Mouse (Mus musculus) embryo, embryonic 11 days (tissue): ENCODE results near the gene Neurog3.
A peak's percentile ranks its signal among the peaks of the same experiment; 100 is the strongest.

Source experiments
- DNase-seq: peaks from one replicate; pipeline ENCODE4 v3.0.0-alpha.2; 2015

Neurog3 gene

DNA sequence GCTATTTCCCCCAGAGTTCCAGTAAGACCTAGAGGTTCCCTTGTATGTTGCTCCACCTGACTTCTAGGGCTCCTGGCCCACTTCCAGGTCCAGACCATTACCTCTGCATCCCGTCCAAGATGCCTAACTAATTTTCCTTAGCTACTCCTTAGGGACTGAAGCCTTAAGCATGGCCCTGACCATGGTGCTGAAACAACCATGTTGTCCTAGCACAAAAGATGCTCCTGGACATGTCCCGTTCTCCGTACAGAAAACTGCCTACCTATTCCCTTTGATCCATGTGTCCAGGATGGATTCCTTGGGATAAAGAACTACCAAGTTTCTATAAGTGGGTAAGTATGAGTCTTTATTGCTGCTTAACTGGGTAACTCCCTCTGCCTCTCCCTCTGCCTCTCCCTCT, 5.2 kb downstream of the Neurog3 start:
- DNase-seq, result peak; percentile 78

DNA sequence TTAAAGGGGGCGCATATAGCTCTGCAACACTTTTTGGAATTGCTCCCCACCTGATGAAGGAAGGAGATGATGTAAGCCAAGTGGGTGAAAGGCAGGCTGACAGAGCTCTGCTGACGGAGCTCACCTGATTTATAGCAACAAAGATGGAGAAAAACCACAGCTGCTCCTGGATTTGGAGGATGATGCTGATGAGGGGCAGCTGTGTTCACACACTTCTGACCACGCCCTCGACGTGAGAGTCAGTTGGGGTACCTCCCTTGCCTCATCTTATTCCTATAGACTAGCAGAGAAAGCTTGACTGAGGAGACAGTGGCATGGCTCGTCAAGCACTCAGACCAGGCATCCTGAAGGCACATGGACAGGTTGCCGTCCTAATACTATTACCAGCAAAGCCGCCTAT, 10.9 kb downstream of the Neurog3 start, which contains the start of gene Fam241b:
TSS of gene Fam241b (minus strand) at position 101 of the 400 bp plus-strand sequence.
- DNase-seq, result no peak

DNA sequence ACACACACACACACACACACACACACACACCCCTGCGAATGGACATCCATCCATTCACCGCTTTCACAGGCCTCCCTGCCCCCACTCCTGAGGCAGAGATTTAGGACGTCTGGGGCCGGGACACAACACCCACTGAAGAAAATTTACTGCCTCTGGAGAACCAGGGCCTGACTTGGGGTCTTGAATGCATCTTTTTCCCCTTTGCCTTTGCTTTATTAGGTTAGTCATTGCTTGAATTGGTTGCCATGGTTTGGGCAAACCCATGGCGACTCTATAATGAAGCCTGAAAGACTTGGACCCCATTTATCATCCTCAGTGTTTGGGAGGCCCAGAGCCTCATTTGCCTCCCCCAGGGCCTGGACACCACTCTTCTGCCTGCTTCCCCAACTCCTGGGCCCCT, 13.1 kb downstream of the Neurog3 start:
- DNase-seq, result peak; percentile 54

DNA sequence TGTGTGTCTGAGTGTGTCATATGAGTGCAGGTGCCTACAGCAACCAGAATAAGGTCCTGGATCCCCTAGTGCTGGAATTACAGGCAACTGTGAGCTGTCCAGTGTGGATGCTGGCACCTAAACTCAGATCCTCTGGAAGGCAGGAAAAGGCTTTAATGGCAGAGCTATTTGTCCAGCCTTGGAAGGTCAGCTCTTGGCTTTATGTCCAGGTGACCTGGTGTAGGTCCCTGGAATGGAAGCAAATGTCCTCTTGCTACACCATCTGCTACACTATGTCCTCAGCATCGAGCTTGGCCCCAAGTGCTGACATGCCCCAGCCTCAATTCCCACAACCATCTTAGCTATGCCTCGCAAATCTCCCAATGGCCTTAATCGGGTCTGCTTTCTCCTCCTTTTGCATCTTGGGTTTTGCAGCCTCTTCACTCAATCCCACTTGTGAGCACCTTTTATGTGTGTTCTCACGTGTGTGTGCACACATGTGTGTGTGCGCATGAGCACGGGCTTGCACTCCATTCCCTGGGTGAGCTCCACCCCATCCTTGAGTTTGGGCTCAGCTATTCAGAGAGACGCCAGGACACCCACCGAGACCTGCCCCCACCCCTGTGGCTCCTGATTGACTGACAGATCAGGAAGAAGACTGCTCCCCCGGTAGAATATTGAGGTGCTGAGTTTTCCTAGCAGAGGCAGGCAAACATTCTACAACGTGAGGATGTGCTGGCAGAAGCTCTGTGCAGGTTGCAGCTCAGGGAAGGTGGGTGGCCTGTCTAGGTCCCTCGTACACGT, 14.8 kb downstream of the Neurog3 start:
- no peak for DNase-seq

DNA sequence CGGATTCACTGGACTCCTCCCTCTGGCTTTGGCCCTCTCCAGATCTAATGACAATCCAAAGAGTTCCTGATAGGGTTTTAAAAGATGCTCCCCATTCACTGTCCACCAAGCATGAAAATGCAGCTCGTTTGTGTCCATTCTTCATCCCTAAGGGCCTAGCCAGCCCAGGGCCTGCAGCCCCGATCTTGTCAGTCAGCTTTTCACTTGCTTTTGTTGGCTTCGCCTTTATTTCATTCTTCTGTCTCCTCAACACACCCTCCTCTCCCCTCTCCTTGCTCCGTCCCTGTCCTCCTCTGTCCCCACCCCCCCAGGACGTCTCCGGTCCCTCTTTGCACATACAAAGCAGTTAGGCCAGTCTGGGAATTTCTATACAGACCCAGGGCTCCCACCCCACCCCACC, 17.0 kb downstream of the Neurog3 start:
- DNase-seq, result peak; percentile 31

DNA sequence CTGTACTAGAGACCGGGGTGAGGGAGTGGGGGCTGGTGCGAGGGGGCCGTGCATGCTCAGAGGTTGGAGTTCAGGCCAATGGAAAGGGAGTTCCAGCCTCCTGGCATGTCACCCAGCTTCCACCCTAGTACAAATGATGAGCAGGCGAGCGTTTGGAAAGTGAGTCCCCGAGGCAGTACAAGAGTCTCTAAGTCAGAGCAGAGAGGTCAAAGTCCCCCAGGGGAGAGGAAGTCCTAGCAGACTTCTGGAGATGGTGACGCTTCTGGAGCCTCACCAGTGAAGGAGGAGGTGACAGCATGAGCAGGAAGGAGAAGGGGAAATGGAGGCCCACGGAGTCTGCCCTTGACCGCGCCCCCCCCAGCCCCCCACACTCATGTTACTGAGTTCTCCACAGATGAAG, 29.5 kb downstream of the Neurog3 start:
- no peak for DNase-seq

DNA sequence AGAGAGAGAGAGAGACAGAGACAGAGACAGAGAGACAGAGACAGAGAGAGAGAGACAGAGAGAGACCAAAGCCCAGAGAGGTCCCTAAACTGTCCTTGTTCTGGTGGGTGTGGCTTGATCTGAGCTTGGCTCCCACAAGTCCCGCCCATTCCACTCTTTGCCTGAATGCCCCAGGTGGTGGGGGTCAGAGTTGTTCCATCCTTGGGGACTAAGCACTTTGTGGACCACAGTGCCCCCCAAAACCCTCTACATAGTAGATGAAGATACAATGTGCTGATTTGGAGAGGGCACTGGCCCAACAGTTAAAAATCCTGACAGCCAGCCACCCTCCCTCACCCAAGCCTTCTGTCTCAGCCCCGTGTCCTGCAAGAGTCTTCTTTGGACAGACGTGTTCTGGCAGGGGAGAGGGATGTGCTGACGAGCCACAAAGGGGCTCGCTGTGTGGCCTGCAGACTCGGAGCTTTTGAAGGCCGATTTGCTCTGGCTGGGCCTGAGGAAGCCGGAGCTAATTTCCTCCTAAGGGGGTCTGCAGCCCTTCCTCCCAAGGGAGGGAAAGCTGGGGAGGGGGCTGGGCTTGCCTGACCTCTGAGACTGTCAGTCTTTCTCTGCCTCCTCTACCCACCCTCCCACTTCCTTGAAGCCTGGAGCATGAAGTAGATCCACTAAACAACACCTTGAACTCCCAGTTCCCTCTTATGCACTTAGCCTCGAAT, 40.1 kb downstream of the Neurog3 start:
- DNase-seq, result peak; percentile 70

DNA sequence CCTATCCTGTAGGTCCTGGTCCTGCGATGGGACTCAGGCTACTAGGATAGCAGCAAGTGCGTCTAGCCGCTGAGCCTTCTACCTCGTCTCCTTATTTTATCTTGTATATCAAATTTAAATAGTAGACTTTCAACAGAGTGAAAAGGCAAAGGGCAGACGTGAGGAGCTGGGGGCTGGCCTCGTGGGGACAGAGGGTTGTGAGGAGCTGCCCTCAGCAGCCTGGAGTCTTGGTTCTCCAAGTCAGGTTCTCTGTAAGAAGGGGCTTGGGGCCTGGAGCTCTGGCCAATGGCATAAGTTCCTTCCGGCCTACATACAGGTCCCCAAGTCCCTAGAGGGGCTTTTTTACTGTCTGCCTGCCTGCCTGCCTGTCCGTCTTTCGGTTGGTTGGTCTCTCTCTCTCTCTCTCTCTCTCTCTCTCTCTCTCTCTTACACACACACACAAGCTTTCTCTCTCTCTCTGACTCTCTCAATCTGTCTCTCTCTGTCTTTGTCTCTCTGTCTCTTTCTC, 41.1 kb downstream of the Neurog3 start:
- peak; percentile 40 for DNase-seq

DNA sequence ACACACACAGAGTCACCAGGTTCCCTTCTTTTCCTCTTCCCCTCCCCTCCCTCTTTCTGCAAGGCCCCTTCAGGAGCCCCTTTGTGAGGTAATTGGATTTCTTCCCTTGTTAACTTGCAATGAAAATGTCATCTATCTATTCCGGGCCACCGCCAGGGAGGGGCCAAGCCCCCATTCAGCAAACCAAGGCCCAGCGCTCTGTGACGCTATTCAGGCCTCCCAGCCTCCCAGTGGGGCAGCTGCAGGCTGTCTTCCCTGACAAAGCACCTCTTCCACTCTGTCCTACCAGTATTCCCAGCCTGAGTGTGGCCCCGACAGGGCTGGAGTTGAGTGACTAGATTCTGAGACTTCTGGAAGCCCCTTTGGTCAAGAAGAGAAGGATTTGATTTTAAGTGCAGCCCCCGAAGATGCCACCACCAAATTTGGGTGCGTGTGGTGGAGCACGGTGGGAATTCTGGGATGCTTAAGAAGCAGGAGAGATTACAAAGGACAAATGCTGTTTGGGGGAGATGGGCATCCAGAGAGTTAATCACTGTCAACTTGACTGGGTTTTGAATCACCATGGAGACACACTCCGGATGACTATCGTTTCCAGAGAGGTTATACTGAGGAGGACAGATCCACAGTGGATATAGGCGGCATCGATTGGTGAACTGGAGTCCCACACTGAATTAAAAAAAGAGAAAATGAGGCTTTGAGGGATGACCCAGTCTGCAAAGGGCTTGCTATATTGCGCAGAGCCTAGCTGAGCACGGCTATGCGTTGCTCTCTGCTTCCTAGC, 41.8 kb downstream of the Neurog3 start:
- peak; percentile 74 for DNase-seq

DNA sequence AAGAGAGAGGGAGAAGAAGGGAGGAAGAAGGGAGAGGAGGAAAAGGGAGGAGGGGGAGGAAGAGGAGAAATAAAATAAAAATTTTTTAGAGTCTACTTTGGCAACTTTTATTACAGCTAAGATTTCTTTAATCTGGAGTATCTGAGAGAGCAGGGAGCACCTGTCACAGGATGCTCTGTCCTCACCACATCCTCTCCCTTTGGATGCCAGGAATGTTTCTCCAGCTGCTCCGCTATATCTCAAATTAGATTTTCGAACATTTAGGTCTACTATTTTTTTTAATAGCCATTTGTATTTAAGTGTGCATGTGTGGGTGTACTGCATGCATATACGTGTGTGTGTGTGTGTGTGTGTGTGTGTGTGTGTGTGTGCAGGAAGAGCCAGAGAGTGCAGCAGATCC, 47.1 kb downstream of the Neurog3 start:
- no peak for DNase-seq

DNA sequence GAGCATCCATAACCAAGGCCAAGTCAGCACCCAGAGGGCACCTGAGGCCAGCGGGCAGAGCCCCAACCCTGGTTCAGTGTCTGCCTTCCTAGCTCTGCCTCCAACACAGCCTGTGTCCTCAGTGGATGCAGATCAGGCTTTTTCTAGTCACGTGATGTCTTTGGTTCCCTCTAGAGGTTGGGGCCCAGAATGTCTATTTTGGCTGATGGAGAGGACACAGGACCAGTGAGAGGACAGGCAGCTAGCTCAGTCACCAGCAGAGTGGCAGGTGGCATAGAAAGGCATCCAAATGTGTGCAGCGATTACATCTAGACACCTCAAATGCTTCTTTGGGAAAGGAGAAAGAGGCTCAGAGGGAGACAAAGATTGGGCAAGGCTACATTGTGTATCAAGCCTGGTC, 48.8 kb downstream of the Neurog3 start:
- DNase-seq, result no peak

DNA sequence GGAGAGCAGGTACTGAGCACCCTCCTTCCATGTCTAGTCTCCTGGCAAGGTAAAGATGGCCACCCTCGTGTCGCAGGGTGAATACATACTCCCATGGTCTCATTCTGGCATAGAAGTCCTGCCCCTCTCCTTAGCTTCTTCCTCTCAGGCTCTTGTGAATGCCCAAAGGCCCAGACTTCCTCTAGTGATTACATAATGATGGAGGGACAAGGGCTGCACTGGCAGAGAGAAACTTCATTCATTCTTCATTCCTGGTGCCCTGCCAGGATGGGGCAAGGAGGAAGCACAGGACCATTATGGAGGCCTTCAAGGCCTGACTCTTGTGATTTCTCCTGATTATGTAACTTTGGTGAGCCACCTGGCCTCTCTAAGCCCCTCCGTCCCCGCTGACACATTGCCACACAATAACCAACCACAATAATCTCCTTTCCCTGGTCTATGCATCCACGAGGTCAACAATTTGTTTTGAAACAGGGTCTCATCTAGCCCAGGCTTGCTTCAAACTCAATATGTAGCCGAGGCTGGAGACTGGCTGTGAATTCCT, 49.7 kb downstream of the Neurog3 start:
- no peak for DNase-seq

DNA sequence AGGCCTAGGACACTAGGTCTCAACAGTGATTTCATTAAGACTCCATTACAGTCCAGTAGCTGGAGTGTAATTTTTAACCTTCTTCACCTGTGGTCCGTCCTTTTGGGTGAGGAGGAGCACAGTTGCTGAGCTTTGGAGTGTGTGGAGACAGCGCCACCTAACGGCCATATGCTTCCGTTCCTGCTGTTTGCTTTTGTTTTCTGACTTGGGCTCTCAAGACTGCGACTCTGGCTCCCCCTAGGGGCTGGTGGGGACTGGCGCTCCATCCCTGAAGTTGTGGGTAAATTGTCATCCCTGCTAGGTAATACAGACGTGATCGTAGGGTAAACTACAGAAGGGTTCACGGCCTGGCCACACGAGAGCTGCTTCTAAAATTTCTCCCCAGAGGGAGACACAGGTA, 50.2 kb downstream of the Neurog3 start:
- DNase-seq, result peak; percentile 95
